Mouse (Mus musculus) 416B (cell line): ENCODE data around the gene Rin2.
A peak's percentile ranks its signal among the peaks of the same experiment; 100 is the strongest.
"Not testable (repeated sequence)": the region's sequence is repeated elsewhere in the genome, so short reads cannot be mapped to it uniquely, and the experiment has no call there.

Source experiments
- DNase-seq: peaks from one replicate; pipeline ENCODE4 v3.0.0; 2011; ENCODE audit warnings: low read depth

Gene Rin2

DNA sequence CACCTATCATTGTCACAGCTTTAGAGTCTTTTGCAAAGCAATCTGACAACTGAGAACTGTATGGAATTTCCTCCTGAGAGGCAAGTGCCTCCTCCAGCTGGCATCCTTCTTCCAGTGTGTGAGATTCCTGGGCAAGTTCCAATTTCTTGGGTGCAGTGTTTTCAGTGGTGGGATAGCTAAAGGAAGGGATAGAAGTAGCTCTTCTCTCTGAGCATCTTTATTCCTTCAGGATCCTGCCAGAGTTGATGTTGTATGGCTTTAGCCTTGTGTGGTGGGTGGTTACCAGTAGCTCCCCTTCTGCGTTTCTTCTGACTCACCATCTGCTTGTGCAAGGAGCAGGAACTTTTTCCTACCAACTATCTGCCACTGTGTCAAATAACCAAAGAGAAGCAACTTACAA, 9.1 kb downstream of the Rin2 start:
- DNase-seq = no peak

DNA sequence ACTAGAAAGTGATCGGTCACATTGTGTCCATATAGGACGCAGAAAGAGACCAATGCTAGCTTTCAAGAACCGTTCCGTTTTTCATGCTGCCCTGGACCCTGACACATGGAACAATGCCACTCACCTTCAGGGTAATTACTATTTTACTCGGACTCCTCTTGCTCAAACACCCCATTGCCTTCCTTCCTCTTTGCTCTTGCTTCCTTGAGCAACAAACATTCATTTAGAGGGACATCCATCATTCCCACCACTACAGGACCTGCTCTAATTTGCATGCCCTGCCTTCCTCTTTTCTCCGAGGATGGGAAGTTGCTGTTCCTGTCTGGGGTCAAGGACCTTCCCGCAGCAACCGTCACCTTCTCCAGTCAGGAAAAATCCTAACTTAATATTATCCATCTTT, 9.9 kb downstream of the Rin2 start:
- DNase-seq = no peak

DNA sequence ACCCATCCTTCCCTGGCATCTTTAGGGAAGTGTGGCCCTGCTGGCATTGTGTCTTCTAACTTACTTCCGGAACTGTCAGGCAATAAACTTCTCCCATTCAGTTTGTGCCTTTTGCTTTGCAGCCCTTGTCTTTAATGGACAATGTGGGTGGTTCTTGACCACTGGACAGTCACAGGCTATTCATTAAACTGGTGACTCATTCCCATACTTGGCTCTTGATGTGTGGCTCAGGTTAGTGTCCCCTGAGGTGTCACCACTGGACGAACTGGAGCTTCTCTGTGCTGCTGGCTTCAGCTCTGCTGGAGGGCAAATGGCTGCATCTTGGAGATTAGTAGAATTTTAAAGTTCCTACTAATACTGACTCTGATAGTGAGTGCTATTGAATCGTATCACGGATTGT, 11.0 kb downstream of the Rin2 start:
- DNase-seq = no peak

DNA sequence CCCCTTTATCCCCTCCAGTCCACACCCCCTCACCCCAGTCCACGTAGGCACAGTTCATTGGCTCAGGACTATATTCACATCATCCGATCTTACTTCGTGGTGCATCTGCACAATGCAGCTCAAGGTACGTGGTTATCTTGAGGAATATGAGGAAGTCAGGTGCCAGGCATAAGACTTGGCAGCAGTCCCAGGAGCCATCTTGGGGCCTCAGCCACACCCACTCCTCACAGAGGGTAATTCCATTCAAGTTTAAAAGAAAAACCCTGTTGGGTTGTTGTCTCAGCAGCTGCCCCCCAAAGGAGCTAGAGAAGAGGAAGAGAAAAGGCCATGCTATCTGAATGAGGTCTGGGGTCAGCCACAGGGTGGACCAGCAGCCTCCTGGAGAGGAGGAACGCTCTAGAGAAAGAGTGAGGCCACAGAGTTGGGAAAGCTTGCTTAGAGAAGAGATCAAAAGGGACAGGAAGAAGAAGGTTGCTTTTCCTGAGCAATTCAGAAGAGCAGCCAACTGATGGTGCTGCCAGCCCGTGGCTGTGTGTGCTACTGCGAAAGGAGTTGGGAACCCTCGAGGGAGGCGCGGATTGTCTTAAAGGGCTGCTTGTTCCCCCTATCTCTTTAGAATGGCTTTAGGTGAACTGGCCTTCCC, 16.5 kb downstream of the Rin2 start:
- no peak for DNase-seq

DNA sequence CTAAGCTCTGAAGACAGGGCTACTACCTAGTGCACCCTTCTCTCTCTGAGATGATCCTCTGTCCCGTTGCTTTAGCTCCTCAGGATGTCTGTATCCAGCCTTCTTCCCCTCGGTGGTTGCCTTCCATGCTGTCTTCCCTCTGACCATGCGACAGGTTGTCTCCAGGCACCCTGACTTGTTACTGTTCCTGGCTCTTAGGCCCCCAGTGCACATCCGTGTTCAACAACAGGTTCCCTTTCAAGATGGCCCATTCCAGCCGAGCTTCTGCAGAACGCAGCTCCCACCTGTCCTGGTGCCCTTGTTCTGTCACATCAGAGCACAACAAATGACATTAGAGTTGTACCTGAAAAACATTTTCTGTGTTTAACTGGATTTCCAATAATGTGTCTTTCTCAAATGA, 22.1 kb downstream of the Rin2 start:
- DNase-seq = no peak

DNA sequence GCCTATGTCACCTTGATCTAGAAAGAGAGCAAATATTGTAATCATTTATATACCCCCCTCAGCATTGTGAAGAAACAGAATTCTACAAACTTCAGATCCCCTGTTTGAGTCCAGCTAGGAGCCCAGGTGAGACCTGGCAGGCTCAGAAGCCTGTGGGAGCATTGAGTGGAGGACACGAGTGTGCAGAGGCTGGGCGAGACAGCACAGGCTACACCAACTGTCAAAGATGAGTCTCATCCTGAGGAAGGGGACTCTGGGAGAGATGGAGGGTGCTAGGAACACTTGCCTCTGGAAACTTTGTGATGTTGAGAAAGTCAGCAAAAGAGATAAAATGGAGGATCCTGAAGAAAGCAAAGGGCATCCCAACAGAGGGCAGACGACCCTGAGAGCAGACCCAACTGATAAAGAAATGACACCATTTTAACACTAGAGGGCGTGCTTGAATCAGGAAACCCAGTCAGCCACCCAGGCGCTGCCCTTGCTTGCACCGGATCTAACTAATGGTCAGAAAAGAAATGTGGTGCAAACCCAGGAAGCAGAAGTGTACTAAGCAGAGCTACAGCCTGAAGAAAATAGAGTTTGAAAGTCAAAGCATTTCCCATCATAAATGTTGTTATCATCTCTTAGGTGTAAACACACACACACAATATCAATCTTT, 24.5 kb downstream of the Rin2 start:
- DNase-seq = peak; percentile 73

DNA sequence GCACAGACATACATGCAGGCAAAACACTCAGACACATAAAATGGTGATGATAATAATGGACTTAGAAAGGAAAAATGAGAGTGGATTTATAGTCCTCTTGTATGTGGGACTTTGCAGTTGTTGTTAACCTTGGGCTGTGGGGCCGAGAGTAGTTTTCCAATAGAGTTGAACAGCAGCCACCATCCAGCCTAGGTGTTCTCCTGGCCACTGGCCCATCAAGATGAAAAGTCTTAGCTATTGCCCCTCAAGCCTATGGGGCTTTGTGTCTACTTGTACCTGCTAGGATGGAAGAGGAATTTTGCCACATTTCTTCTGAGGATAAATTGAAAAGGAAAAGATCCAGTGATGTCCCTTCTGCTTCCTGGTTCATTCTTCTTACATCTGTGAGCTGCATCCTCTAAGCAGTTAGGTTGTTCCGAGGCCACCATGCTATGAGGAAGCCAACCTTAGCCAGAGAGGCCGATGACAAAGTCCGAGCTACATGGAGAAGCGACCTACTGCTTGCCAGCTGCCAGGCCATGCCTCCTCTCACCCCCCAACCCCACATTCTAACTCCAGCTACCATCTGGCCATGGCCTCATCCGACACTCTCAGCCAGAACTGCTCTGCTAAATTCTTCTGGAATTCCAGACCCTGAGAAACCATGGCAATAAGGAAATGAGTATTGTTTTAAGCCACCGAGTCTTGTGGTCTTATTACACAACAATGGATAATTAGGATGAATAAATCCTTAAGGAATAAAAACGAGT, 25.4 kb downstream of the Rin2 start:
- DNase-seq = no peak

DNA sequence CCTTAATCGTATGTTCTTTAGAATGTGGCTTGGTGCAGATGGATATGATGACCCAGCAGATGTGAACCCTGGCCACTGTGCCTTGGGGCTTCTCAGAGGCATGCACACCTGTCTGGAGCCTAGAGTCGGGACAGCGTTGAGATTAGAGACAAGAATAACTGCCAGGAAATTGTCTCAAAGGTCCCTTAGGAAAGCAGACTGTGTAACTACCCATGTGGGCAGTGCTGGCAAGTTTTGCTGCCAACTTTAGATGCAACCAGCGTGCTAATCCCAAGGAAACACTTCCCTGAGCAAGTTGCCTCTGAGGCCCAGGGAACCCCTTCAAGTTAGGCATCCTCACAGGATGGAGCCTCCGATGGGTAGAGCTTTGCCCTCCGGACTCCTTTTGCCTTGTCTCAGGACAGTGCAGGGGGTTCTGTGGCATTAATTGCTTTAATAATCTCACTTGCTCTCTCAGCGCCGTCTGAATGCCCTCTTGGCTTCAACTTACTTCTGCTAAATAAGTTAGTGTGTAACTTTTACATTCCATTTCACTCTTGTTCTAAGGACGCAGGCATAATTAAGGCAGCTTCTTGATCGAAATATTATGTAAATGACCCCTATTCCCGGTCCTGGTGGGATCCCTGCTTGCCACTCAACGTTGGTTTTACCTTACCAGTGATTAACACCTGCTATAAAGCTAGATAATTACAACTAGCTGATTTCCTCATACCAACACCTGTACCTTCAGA, 26.8 kb downstream of the Rin2 start:
- no peak for DNase-seq

DNA sequence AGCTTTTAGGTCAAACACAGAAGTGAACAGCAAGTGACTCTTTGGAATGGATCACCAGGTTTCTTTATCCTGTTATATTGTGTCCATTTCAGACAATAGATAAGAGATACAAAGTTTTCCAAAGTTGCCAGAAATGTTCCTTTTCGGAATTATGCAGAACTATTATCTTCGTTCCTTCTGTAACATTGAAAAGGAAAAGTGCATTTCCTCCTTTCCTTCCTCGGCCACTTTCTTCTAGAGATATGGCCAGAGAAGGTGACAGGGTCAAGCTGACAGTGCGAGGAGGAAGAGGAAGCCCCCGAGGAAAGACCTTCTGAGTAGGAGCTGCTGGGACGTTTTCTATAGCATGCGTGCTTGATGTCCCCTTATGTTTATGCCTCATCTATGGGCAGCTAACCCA, 29.7 kb downstream of the Rin2 start:
- DNase-seq = no peak

DNA sequence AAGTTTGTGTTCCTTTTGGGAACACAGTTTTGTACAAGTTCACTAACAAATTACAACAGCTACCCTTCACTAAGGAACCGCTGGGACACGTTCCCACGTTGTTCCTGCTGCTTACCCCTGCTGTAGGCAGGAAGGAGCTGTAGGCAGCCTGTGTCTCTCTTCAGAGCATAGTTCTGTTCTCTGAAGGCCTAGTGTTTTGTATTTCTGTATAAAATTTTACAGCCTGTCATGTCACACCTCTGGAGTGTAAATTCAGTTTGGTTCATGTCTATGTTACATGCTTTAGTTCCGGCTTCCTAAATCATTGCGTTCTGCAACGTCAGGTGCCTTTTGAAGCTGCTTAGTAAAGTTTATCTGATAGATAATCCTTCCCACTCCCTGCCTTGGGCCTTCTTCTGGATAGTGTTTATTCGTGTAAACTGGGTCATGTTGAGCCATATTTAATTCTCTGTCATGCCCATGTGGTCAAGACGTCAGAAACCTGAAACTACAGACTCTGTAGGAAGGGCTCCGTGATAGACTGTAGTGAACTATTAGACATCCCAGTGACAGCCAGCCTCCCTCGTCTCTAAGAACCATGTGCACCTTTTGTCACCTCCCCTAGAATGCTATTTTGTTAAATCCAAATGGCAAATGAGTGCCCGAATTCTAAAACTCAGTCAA, 34.8 kb downstream of the Rin2 start:
- no peak for DNase-seq

DNA sequence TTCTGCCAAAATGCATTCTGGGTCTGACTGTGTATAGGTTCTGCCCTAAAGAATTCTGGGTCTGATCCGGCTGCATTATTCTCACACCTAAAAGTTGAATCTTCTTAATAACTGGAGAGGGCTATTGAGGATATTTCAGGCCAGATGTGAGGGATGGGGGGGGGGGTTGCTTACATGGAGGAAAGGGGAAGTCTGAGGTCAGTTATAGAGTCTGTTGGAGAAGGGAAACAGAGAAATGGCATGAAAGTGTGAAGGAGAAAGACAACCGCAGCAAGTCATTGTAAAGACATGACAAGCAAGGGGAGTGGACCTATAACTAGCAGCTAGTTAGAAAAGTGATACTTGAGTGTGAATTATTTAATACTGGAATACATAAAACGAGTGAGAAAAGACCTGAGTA, 36.5 kb downstream of the Rin2 start:
- no peak for DNase-seq

DNA sequence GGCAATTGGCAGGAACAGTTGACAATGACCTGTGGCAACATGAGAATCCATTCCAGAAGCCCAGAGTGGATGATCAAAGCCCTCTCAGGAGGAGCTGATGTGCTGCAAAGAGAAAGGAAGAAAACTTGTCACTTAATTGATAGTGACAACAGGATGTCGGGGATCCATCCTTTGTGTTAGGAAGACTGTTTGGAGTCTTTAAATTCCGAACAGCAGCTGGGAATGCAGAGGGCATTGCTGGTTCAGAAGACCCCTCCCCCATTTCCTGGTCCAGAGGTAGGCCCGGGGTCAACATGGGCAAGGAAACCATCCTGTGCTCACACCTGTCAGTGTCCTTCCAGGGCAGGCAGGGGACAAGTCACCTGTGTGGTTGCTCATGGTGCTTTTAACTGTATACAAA, 37.0 kb downstream of the Rin2 start:
- no peak for DNase-seq

DNA sequence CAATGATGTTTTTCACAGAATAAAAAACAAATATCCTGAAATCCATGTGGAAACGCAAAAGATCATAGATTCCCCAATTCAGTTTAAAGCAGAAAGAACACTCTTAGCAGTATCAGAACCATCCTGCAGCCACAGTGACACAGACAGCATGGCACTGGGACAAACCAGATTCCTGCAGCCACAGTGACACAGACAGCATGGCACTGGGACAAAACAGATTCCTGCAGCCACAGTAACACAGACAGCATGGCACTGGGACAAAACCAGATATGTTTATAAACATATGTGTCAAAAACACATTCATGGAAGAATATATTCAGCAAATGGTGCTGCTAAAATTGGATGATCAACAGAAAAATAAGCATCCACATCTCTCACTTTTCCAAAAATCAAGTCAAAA, 42.5 kb downstream of the Rin2 start:
- DNase-seq = no peak

DNA sequence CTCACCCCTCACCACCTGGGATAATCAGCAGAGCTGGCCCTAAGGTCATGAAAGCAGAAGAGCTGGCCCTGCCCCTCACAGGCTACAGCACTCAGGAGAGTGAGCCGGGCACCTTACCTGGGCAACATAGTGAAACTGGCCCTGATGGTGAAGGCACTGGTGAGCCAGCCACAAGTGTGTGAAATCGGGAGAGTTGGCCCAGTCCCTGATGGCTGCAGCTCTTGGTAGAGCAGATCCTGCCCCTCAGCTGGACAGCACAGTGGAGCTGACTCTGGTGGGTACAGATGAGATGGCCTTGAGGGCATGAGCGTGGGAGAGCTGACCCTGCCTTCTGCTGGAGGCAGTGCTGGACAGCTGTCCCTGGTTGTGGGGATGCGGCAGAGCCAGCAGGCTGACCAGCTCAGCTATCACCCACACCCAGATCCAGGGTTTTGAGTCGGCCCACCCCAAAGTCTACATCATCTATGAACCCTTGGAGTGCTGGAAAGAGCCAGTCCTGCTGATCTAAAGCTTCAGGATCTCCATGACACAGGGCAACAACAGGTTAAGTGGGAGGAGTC, 43.7 kb downstream of the Rin2 start:
- no peak for DNase-seq

DNA sequence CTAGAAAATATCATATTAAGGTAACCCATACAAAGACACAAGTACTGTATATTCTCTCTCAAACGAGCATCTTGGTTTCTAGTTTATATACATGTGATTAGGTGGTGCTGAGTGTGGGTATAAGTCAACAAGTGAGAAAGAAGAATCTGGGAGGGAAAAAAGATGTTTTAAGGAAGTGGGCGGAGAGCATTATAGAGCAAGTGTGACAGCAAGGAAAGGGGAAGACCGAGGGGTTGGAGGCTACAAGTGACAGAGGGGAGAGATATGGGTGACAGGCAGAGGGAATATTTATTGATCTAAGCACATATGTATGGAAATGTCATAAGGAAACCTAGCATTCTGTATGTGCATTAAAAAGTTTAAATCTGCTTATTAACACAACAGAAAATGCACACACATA, 45.1 kb downstream of the Rin2 start:
- DNase-seq = no peak

DNA sequence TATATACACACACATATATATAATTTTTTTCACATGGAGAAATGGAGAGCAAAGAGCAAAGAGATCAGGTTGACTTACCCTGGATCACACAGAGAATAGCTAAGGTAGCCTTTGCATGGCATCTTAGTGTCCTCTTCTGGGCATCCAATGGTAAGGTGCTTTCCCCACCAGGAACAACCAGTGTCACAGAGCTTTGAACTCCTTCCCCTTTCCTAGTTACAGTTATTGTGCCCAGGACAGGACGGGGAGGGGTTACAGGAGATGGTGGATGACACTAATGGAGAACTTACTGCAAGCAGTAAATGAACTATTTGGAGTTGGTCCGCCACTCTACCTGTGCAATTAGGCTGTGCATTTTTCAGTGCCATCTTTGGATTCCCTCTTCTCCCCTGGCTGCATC, 45.7 kb downstream of the Rin2 start:
- no peak for DNase-seq

DNA sequence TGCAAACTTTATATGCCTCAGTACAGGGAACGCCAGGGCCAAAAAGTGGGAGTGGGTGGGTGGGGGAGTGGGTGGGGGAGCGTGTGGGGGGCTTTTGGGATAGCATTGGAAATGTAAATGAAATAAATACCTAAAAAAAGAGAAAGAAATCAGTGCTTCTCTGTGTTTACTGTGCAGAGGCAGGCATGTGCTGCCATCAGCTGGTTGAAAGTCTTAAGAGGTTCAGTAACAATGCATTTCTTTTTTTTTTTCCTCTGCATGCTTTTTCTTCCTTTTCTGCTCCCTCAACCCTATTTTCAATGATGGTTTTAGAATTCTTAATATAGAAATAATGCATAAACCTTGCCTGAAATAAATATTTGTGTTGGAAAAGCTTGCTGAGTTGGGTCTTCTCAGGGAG, 47.3 kb downstream of the Rin2 start:
- not testable (repeated sequence) for DNase-seq

DNA sequence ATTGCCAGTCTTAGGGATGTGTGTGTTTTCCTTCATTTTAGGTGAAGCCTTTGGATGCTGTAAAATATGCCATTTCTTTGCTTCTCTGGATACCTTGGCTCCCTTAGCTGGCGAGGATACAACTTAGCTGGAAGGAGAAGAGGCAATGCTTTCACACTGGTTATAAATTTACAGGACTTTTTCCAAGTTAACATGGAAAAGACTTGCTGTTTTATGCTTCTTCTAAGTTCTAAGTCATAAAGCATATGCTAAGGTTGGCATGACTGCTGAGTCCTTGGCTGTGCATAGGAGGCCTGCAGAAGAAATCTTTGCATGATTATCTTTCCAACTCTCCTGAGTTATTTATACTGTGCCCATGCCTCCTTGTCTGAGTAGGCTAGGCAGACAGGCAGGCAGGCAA, 49.3 kb downstream of the Rin2 start:
- DNase-seq = no peak

DNA sequence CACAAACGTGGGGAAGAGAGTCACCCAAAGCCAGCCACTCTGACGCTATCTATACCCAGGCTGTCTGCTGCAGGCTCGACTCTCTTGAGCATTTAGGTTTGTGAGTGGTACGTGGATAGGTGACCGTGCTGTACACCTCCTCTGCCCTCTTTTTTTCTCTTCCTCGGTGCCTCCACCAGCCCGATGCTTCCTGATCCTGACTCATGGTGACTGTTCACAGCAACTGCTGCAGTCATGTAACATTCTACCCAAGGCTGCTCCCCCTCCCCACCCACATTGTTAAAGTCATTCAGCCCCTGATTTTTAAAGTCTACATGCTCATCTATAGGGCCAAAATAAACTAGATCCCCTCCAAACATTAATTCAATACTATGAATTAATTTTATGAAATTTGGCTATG, 54.4 kb downstream of the Rin2 start:
- no peak for DNase-seq

DNA sequence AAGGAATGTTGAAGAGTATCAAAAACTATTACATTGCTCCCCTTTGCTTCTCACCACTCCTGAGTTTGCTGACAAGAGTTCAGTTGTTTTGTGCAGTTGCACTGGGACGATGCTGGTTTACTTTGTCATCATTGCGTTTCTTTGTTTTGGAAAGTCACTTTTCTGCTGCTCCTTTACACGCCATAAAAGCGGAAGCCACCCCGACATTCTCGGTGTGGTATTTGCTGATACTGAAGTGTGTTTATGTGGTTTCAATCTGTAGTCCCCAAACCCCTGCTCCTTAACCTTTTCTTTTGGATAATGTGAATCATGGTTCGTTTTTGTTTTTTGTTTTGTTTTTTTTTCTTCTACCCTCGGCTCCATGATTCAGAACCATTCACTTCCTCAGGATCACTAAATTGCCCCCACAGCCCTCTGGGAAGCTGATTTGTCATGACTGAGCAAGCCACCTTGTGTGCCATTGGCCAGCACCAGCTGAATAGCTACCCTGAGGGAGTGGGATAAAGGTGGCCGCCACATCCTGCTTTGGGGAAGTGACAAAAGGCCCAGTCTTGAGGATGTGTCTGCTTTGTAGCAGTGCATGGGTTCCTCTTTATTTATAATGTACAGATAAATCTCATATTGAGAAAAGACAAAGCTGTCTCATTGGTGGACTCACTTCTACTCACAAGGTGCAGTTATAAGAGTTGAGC, 55.3 kb downstream of the Rin2 start:
- DNase-seq = no peak

DNA sequence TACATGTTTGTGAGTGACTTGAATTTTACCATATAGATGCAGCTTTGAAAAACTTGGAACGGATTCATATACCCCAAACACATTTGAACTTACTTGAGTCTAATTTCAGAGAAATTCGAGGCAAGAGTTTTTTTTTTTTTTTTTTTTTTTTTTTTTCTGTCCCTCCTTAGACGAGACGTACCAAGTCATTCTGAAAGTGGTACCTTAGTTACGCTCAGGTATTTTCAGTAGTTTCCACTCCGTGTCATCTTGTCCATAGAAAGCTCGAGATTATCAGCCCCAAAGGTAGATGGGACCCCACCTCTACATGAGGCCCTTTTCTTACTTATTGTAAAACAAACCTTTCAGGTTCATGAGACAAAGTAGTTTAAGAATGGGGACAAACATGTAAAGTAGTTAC, 55.9 kb downstream of the Rin2 start:
- DNase-seq = no peak
